Mouse (Mus musculus) lung, postnatal 0 days (tissue): ENCODE measurements around the gene Eps8l3.

Experiments used
- CTCF ChIP-seq: IDR thresholded peaks from 2 replicates; pipeline ENCODE4 v1.5.1; 2016; ENCODE audit warnings: antibody characterized with exemption, mild to moderate bottlenecking
- EP300 ChIP-seq: IDR thresholded peaks from 2 replicates; pipeline ENCODE4 v1.6.1; 2016; ENCODE audit warnings: antibody characterized with exemption, mild to moderate bottlenecking, control low read depth

GRCm38 (mm10) chr3:107868452-107868851, 8.6 kb upstream of the Eps8l3 start:
- no peak for TF ChIP-seq CTCF
- no peak for TF ChIP-seq EP300
